Mouse (Mus musculus): ENCODE results near the gene Rbpj. TPM values are rescaled to one million over a fixed set of nuclear protein-coding genes. Genes with fewer than 3 reads are reported as not detected.

The Rbpj gene
- 22.1 and 22.3 TPM in 2 replicates for polyA plus RNA-seq (2012; rRNA removed)

DNA sequence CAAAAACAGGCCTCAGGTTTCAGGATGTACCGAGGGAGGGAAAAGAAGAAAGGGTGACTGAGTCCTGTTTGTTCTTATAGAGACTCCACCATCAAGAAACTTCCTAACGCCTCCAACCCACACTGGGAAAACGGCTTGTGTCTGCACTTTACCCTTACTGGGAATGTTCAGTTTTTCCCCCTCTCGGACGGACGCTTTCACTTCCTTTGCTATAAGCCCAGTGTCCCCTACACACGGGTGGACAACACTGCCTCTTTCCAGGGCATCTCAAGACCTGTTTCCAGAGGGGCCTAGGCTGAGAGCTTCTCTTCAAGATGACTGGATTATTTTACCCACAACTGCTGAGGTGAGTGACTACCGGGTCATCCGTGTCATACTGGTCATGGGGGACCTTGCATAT lies at the start of gene Rbpj:
Gene Rbpj (plus strand): TSS at position 270 of the 400 bp plus-strand sequence.
- TF ChIP-seq CTCF (IDR thresholded peaks at IDR 0.05; ENCODE audit: extremely low read depth, insufficient read depth, low read length) = no peak
- TF ChIP-seq POLR2A (IDR thresholded peaks at IDR 0.05; ENCODE audit: extremely low read depth, insufficient read depth, low read length) = no peak
- Histone ChIP-seq H3K4me1 (ENCODE audit: control insufficient read depth, insufficient read depth, low read length) (no peaks in the 10 kb centered on the region), H3K4me3 (ENCODE audit: insufficient read depth, low read length) (no peak within 1 kb of the TSS), H3K27ac (ENCODE audit: insufficient read depth, low read length) (no peak within 1 kb of the TSS)

DNA sequence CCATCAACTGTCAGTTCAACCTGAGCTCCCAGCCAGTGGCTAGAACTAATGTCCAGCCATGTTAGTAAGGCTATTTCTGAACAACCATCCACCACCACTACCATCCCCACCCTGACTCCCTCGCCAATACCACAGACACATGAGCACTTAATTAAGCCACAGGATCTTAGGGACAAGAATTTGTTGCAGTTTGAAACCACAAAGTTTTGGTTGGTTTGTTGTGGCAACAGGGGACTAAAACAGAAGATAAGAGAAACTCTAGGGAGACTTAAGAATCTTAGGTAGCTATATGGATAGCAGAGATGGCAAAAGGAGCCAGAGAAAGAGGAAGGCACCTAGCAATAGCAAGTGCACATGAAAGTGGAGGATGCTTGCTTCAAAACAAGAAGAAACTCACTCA lies 45.2 kb upstream of the Rbpj start:
- Histone ChIP-seq H3K4me1 (ENCODE audit: control insufficient read depth, insufficient read depth, low read length) (no peaks in the 10 kb centered on the region), H3K4me3 (ENCODE audit: insufficient read depth, low read length) (no peak overlapping the region), H3K27ac (ENCODE audit: insufficient read depth, low read length) (no peak overlapping the region)
- no peak for TF ChIP-seq POLR2A (IDR thresholded peaks at IDR 0.05; ENCODE audit: extremely low read depth, insufficient read depth, low read length)
- TF ChIP-seq CTCF (IDR thresholded peaks at IDR 0.05; ENCODE audit: extremely low read depth, insufficient read depth, low read length) = no peak

DNA sequence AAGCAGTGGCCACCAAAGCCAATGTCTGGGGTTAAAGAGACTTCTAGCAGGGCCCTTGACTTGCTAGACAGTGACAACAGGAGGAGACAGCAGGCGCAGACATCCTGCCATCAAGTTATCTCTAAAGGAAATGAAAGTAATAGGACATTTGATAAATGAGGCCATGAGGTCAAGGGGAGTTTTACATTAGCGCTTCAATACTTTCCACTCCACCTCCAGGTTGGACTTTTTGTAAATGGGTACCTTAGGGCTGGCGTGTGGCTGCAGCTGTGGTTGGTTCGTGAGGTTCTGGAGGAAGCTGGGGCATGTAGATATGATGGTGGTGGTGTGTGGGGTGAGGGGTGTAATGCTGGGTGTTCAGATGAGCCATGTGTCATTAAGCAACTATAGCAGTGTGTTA lies 44.7 kb upstream of the Rbpj start:
- TF ChIP-seq CTCF (IDR thresholded peaks at IDR 0.05; ENCODE audit: extremely low read depth, insufficient read depth, low read length) (no peak), POLR2A (IDR thresholded peaks at IDR 0.05; ENCODE audit: extremely low read depth, insufficient read depth, low read length) (no peak)
- H3K4me1 ChIP-seq (ENCODE audit: control insufficient read depth, insufficient read depth, low read length) = no peaks in the 10 kb centered on the region
- H3K27ac ChIP-seq (ENCODE audit: insufficient read depth, low read length) = no peak overlapping the region
- H3K4me3 ChIP-seq (ENCODE audit: insufficient read depth, low read length) = no peak overlapping the region

- H3K4me1 ChIP-seq (ENCODE audit: control insufficient read depth, insufficient read depth, low read length) = no peaks in the 10 kb centered on the region
- no peak overlapping the region for H3K4me3 ChIP-seq (ENCODE audit: insufficient read depth, low read length)
- no peak overlapping the region for H3K27ac ChIP-seq (ENCODE audit: insufficient read depth, low read length)
- no peak for TF ChIP-seq CTCF (IDR thresholded peaks at IDR 0.05; ENCODE audit: extremely low read depth, insufficient read depth, low read length)
- TF ChIP-seq POLR2A (IDR thresholded peaks at IDR 0.05; ENCODE audit: extremely low read depth, insufficient read depth, low read length) = no peak
Measured at GRCm38 (mm10) chr5:53427411-53427810, 38.5 kb upstream of the Rbpj start.

DNA sequence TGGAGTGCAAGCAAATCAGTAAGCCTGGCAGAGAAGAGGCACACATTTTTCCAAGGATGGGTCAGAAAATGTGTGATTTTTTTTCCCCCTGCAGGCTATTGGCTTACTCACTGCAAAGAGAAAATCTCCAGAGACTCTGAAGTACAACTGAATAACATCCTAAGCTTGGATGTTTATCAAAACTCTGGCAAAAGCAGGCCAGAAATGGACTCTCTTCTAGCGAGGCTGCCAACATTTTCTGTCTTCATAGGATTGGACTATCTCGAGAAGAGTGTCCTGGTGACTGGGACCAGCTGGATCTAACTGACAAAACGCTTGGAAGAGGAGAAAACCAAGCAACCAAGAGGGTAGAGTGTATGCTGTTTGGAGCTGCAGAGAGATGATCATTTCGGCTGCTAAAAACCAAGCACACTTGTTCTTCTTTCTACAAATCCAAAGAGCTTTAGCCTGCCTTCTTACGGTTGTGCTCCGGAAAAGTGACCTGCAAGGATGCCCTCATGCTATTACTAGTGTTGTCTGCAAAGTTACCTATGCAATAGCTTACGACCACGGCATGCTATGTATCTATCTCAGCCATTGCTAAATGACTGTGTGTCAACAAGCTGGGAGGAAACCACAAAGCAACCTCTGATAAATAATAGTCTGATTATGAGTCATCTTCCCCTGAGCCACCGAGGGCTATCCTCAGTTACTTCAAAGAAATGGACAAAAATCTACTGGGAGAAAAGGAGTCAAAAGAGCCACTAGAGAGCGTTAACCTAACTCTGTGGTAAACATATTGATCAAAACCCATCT lies 36.1 kb upstream of the Rbpj start:
- Histone ChIP-seq H3K4me1 (ENCODE audit: control insufficient read depth, insufficient read depth, low read length) (no peaks in the 10 kb centered on the region), H3K4me3 (ENCODE audit: insufficient read depth, low read length) (no peak overlapping the region), H3K27ac (ENCODE audit: insufficient read depth, low read length) (no peak overlapping the region)
- TF ChIP-seq POLR2A (IDR thresholded peaks at IDR 0.05; ENCODE audit: extremely low read depth, insufficient read depth, low read length) (no peak), CTCF (IDR thresholded peaks at IDR 0.05; ENCODE audit: extremely low read depth, insufficient read depth, low read length) (no peak)

- no peak overlapping the region for H3K4me3 ChIP-seq (ENCODE audit: insufficient read depth, low read length)
- no peak for TF ChIP-seq CTCF (IDR thresholded peaks at IDR 0.05; ENCODE audit: extremely low read depth, insufficient read depth, low read length)
- no peak for TF ChIP-seq POLR2A (IDR thresholded peaks at IDR 0.05; ENCODE audit: extremely low read depth, insufficient read depth, low read length)
Measured at GRCm38 (mm10) chr5:53432451-53432850, 33.5 kb upstream of the Rbpj start.

DNA sequence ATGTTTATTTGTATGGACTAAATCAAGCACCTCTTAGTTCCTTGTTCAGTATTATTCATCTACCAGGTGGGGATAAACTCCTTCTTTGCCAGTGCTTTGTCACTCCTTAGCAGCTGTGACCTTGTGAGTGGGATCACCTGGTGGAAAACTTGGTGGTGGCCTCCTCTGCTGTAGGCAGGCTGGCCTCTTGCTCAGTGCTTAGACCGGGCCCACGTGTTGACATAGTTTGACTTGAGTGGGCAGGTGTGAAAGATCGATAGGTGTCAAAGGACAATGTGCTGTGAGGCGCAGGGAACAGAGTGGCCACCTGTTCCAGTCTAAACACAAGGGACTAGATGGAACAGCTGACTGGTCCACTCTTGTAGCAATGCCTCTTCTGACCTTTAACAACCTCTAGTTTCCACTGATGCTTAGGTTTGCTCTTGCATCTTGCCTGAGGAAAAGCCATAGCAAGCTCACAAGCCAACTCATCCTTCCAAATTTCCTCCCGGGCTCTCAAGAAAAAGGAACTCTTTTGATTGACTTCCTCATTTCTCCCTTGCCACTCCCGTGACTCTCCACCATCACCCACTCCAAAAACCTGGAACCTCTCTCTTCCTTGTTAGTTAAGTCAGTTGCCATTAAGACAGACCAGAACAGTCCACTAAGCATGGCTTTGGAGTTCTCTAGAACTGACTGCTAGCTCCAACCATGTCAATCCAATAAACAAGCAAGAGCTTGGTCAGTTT lies 28.9 kb upstream of the Rbpj start:
- Histone ChIP-seq H3K4me1 (ENCODE audit: control insufficient read depth, insufficient read depth, low read length) (no peaks in the 10 kb centered on the region), H3K4me3 (ENCODE audit: insufficient read depth, low read length) (no peak overlapping the region), H3K27ac (ENCODE audit: insufficient read depth, low read length) (no peak overlapping the region)
- TF ChIP-seq POLR2A (IDR thresholded peaks at IDR 0.05; ENCODE audit: extremely low read depth, insufficient read depth, low read length) (no peak), CTCF (IDR thresholded peaks at IDR 0.05; ENCODE audit: extremely low read depth, insufficient read depth, low read length) (no peak)

More at GRCm38 (mm10) chr5:53432451-53432850, 33.5 kb upstream of the Rbpj start:
- Histone ChIP-seq H3K27ac (ENCODE audit: insufficient read depth, low read length) (no peak overlapping the region), H3K4me1 (ENCODE audit: control insufficient read depth, insufficient read depth, low read length) (no peaks in the 10 kb centered on the region)

GRCm38 (mm10) chr5:53437767-53438166 lies 28.2 kb upstream of the Rbpj start:
- TF ChIP-seq CTCF (IDR thresholded peaks at IDR 0.05; ENCODE audit: extremely low read depth, insufficient read depth, low read length) (no peak), POLR2A (IDR thresholded peaks at IDR 0.05; ENCODE audit: extremely low read depth, insufficient read depth, low read length) (no peak)
- Histone ChIP-seq H3K4me1 (ENCODE audit: control insufficient read depth, insufficient read depth, low read length) (no peaks in the 10 kb centered on the region), H3K27ac (ENCODE audit: insufficient read depth, low read length) (no peak overlapping the region), H3K4me3 (ENCODE audit: insufficient read depth, low read length) (no peak overlapping the region)

DNA sequence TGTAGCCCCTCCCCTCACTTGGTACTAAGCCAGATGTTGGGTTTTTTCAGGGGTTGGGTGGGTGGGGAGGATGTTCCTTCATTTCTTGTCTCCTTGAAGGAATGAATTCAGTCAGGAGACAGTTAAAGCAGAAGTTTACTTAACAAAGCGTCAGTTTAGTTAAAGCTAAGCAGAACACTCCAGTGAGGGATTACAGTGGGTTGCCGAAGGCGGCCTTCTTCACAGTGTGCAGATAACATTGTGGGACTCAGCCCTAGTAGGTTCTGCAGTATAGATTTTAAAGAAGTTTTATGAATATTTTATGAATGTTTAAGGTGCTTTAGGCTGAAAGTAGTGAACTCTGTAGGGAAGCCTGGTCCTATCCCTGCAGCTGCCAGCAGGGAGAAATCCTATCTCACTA lies 27.7 kb upstream of the Rbpj start:
- no peak overlapping the region for H3K27ac ChIP-seq (ENCODE audit: insufficient read depth, low read length)
- TF ChIP-seq CTCF (IDR thresholded peaks at IDR 0.05; ENCODE audit: extremely low read depth, insufficient read depth, low read length) (no peak), POLR2A (IDR thresholded peaks at IDR 0.05; ENCODE audit: extremely low read depth, insufficient read depth, low read length) (no peak)
- H3K4me3 ChIP-seq (ENCODE audit: insufficient read depth, low read length) = no peak overlapping the region
- H3K4me1 ChIP-seq (ENCODE audit: control insufficient read depth, insufficient read depth, low read length) = no peaks in the 10 kb centered on the region

- no peak for TF ChIP-seq CTCF (IDR thresholded peaks at IDR 0.05; ENCODE audit: extremely low read depth, insufficient read depth, low read length)
- TF ChIP-seq POLR2A (IDR thresholded peaks at IDR 0.05; ENCODE audit: extremely low read depth, insufficient read depth, low read length) = no peak
- H3K4me1 ChIP-seq (ENCODE audit: control insufficient read depth, insufficient read depth, low read length) = no peaks in the 10 kb centered on the region
Measured at GRCm38 (mm10) chr5:53439655-53440054, 26.3 kb upstream of the Rbpj start.

More at GRCm38 (mm10) chr5:53439655-53440054, 26.3 kb upstream of the Rbpj start:
- no peak overlapping the region for H3K4me3 ChIP-seq (ENCODE audit: insufficient read depth, low read length)
- H3K27ac ChIP-seq (ENCODE audit: insufficient read depth, low read length) = no peak overlapping the region
